8 mouse cellular contexts compared by ENCODE assay signal in the genomic region with DNA sequence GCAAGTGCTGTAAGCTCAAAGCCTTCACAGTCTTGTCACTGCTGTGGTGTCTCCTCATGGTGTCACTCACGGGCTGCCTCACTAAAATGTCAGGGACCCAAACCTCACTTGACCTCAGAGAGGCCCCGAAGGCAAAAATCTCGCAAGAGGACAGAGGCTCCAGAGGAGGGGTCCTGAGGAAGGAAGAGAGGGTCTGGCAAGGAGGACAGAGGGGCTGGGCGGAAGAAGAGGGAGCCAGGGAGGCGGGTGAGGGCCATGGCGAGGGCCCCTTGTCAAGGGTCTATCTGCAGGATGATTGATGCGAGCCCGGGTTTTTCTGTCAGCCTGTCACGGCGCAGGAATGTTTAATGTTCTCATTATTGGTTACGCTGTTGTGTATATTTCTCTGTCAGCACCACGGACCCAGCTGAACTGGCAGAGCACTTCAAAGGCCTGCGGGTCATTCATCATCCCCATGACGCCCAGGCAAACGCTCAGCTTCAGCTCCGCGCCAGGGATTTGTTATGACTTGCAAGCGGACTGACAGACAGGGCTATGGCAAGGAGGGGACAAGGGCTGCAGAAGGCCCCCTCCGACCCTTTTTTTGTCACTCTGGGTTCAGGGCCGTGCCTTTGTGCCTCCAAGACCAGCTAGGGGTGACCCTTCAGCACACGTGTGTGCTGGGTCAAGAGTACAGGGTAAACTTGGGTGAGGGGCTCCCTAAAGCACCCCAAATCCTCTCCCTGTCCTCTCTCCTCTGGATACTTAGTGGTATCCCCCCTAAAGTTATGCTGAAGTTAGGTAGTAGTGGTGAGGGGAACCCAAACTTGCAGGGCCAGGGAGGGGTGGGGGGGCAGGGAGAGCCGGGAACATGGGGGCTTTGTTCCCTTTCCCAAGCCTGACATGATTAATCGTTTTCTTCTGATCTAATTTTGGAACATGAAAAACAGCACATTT. TPM values are rescaled to one million over a fixed set of nuclear protein-coding genes. Genes with fewer than 3 reads are reported as not detected.
A peak's percentile ranks its signal among the peaks of the same experiment; 100 is the strongest.
DNase-seq lines count a peak whose midpoint lies in the region; ATAC-seq and TF ChIP-seq lines count a peak whose summit lies in the region.

No protein-coding gene starts in this region.

- in situ Hi-C loops in CH12.LX (cut with MboI; ENCODE audit: low pct_ligation_motif_present, low pct_unique_long_range_greater_than_20kb, low sequenced_read_pairs), result no loop called here

- TF ChIP-seq POLR2A in CH12.LX (IDR thresholded peaks at IDR 0.05; ENCODE audit: low read depth, low read length), result no peak

- H3K9ac ChIP-seq in CH12.LX (ENCODE audit: insufficient read depth, low read depth), result no peak overlapping the region
- H3K9ac ChIP-seq in lung, embryonic 15.5 days, result no peak overlapping the region

- H3K4me3 ChIP-seq in CH12.LX (replicated peaks in 1 of 3; ENCODE audit: low read depth in 2 of 3, low read length in 2 of 3, poor library complexity in 1 of 3), result no peak overlapping the region
- H3K4me3 ChIP-seq in lung, embryonic 15.5 days, result peak overlapping the region; percentile 18

- H3K27me3 ChIP-seq in CH12.LX (replicated peaks), result no peaks in the 10 kb centered on the region
- no peaks in the 10 kb centered on the region; the same call in 1 of the 2 replicates for H3K27me3 ChIP-seq in lung, embryonic 15.5 days

- dilution Hi-C loops in CH12.LX (cut with MboI; ENCODE audit: extremely low pct_ligation_motif_present, extremely low pct_unique_long_range_greater_than_20kb, low sequenced_read_pairs), result no loop called here

- DNase-seq in CH12.LX (ENCODE audit: extremely low read depth), result no peak
- peak; percentile 39 to 52 for DNase-seq in adrenal gland, postnatal 4 days (ENCODE audit: low spot score in 2 of 2)
- DNase-seq in gonadal fat pad, adult 2 months (ENCODE audit: low read depth), result peak; percentile 24
- DNase-seq in kidney, adult 18-20 months, result peak; percentile 7
- DNase-seq in retina, embryonic 14.5 days (ENCODE audit: low spot score), result peak; percentile 56
- DNase-seq in right cerebral cortex, adult 18-20 months, result no peak

- H3K79me2 ChIP-seq in CH12.LX (replicated peaks; ENCODE audit: control insufficient read depth, extremely low read depth, insufficient read depth, poor library complexity, severe bottlenecking), result no peaks in the 10 kb centered on the region

- no peak for TF ChIP-seq EP300 in CH12.LX (IDR thresholded peaks at IDR 0.05; ENCODE audit: low read length)

- peak; percentile 93 for ATAC-seq in lung, embryonic 15.5 days (ENCODE audit: borderline replicate concordance, extremely low read depth, low FRiP score, low TSS enrichment)
- no peak for ATAC-seq in activated CD4-positive, CD25-positive, alpha-beta regulatory T cell, adult 4 months

- TF ChIP-seq RAD21 in CH12.LX (IDR thresholded peaks at IDR 0.05; ENCODE audit: low read depth, low read length), result peak; percentile 21

- 2% methylated on average over 23 of the region's 23 CpGs for WGBS in lung, embryonic 15.5 days

- H3K4me1 ChIP-seq in CH12.LX (ENCODE audit: control insufficient read depth in 1 of 2, insufficient read depth in 2 of 2), result peaks cover 0 to 13% of the 10 kb centered on the region in 2 experiments; a peak in 2 of 4 replicates
- peaks cover 32% of the 10 kb centered on the region for H3K4me1 ChIP-seq in lung, embryonic 15.5 days

- H3K27ac ChIP-seq in CH12.LX (ENCODE audit: insufficient read depth, low read depth), result no peak overlapping the region
- H3K27ac ChIP-seq in lung, embryonic 15.5 days, result peak overlapping the region; percentile 94

- H3K4me2 ChIP-seq in CH12.LX (ENCODE audit: insufficient read depth, low read depth, poor library complexity, severe bottlenecking), result no peak overlapping the region
- H3K4me2 ChIP-seq in lung, embryonic 15.5 days, result peak overlapping the region; percentile 51

- H3K9me3 ChIP-seq in CH12.LX (replicated peaks; ENCODE audit: low read length), result peaks cover 3% of the 10 kb centered on the region
- no peaks in the 10 kb centered on the region for H3K9me3 ChIP-seq in lung, embryonic 15.5 days

- TF ChIP-seq CTCF in CH12.LX (conservative IDR thresholded peaks at IDR 0.05 in 1 of 2, IDR thresholded peaks at IDR 0.05 in 1 of 2; ENCODE audit: low read depth in 2 of 2, low read length in 2 of 2), result peak in 1 of 2 experiments; percentile 32; a peak in 2 of 4 replicates

- no peaks in the 10 kb centered on the region for H3K36me3 ChIP-seq in CH12.LX (replicated peaks in 1 of 2; ENCODE audit: control insufficient read depth in 1 of 2, insufficient read depth in 1 of 2, low read length in 1 of 2)
- no peaks in the 10 kb centered on the region for H3K36me3 ChIP-seq in lung, embryonic 15.5 days

TF ChIP-seq in CH12.LX, 34 proteins besides CTCF, POLR2A, EP300 and RAD21:
- TF ChIP-seq NELFE (IDR thresholded peaks at IDR 0.05; ENCODE audit: low read depth, low read length) (no peak), ELF1 (IDR thresholded peaks at IDR 0.05; ENCODE audit: low read depth, low read length) (no peak), MYC (IDR thresholded peaks at IDR 0.05; ENCODE audit: low read depth, low read length) (no peak), CHD1 (IDR thresholded peaks at IDR 0.05; ENCODE audit: low read depth, low read length) (no peak), IRF4 (IDR thresholded peaks at IDR 0.05; ENCODE audit: low read depth, low read length) (no peak), USF2 (conservative IDR thresholded peaks at IDR 0.05; ENCODE audit: low read depth, low read length) (no peak), CHD2 (IDR thresholded peaks at IDR 0.05; ENCODE audit: low read length) (no peak), SMC3 (IDR thresholded peaks at IDR 0.05; ENCODE audit: low read depth, low read length) (no peak), GABPA (IDR thresholded peaks at IDR 0.05; ENCODE audit: insufficient replicate concordance, low read depth, low read length) (no peak), ETS1 (conservative IDR thresholded peaks at IDR 0.05; ENCODE audit: low read depth, low read length) (no peak), ZMIZ1 (IDR thresholded peaks at IDR 0.05; ENCODE audit: low read depth, low read length) (no peak), JUN (IDR thresholded peaks at IDR 0.05; ENCODE audit: insufficient read depth, low read depth, low read length) (no peak), E2F4 (IDR thresholded peaks at IDR 0.05; ENCODE audit: insufficient replicate concordance, low read depth, low read length) (no peak), USF1 (IDR thresholded peaks at IDR 0.05; ENCODE audit: low read depth, low read length) (no peak), ZNF384 (IDR thresholded peaks at IDR 0.05; ENCODE audit: low read depth, low read length) (no peak), SIN3A (IDR thresholded peaks at IDR 0.05; ENCODE audit: low read length) (no peak), JUND (conservative IDR thresholded peaks at IDR 0.05; ENCODE audit: low read depth, low read length) (no peak), TBP (conservative IDR thresholded peaks at IDR 0.05; ENCODE audit: low read depth, low read length) (no peak), MAFK (IDR thresholded peaks at IDR 0.05; ENCODE audit: insufficient replicate concordance, low read length) (no peak)

RNA-seq across cellular contexts. Expression of a gene that starts 55.1 kb away (rescaled TPM):
- total RNA-seq in CH12.LX (2012; rRNA removed) (30.4 and 34.9 TPM in 2 replicates), CH12.LX (2014; rRNA removed) (13.3 and 14.2 TPM in 2 replicates)
- 26.1 and 29.0 TPM in 2 replicates for polyA plus RNA-seq in CH12.LX (2012; ENCODE audit: insufficient read length, low read depth)
- total RNA-seq in adrenal gland, postnatal 4 days (2021), result 10 to 100 TPM; 47.1 to 51.2 TPM
- 29.8 and 37.6 TPM in 2 replicates for polyA plus RNA-seq in gonadal fat pad, adult 2 months (2012; rRNA removed)
- 15.0 and 16.9 TPM in 2 replicates for polyA plus RNA-seq in lung, embryonic 15.5 days (2015; fragmentation: Nextera tagmentation; extraction: Ambion mirVana)
- polyA plus RNA-seq in activated CD4-positive, CD25-positive, alpha-beta regulatory T cell, adult 4 months (2017; shearing (Covaris generic)), result 10 to 100 TPM; 17.4 to 27.6 TPM

Comparison
In these comparisons a context has a peak if more than half of its experiments do, and no peak if none do; other contexts are left out.
1. DNase-seq: peak in adrenal gland, postnatal 4 days (2 of 2), gonadal fat pad, adult 2 months (single experiment), kidney, adult 18-20 months (single experiment) and retina, embryonic 14.5 days (single experiment); none in CH12.LX (single experiment) and right cerebral cortex, adult 18-20 months (single experiment).